Mouse (Mus musculus) gastrocnemius, postnatal 4 days (tissue): ENCODE data around the gene Chaf1b. TPM values are rescaled to one million over a fixed set of nuclear protein-coding genes. Genes with fewer than 3 reads are reported as not detected.

Source experiments
- DNase-seq, 2 experiments: peaks; one replicate each; pipeline ENCODE4 v3.0.0; 2021 to 2022; ENCODE audit warnings: low spot score in 2 of 2, mixed read lengths in 2 of 2
- total RNA-seq, 2 experiments: library from RNA; stranded (reverse); gene quantifications; 2 replicates each; pipeline ENCODE4 v1.2.3; 2021

The Chaf1b gene
- total RNA-seq, 2 experiments from 2014 or later: 13.7 to 13.8 TPM

DNA sequence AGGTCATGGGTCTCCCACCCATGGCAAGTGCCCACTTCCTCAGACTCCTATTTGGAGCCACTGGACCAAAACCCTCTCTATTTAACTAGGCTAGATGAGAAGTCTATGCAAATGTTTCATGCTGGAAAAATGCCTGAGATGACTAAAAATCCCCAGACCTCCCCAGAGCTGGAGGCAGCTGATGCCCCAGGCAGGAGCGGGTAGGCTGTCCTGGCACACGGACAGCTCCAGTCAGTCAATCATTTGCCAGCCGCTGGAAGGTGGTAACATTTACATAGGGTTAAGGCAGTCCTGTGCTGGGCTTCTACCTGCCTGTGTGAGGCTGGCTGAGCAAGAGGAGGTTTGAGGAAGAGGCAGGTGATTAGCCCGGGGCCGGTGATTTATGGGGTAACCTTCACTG lies 28.5 kb downstream of the Chaf1b start:
- no peak for DNase-seq

DNA sequence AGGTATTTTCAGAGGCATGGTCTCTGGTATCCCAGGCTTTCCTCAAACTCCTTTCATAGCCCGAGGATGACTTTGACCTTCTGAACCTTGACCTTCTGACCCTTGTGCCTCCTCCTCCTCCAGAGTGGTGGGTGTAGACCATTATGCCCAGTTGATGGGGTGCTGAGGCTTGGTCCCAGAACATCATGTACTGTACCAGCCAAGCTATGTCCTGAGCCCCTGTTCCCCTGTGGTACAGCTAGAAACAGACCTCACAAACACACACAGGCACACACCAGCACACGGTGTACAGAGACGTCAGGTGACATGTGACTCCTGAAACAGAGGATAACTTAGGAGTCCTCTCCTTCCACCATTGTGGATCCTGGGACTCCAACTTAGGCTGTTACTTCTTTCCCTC lies 29.1 kb downstream of the Chaf1b start:
- no peak for DNase-seq

DNA sequence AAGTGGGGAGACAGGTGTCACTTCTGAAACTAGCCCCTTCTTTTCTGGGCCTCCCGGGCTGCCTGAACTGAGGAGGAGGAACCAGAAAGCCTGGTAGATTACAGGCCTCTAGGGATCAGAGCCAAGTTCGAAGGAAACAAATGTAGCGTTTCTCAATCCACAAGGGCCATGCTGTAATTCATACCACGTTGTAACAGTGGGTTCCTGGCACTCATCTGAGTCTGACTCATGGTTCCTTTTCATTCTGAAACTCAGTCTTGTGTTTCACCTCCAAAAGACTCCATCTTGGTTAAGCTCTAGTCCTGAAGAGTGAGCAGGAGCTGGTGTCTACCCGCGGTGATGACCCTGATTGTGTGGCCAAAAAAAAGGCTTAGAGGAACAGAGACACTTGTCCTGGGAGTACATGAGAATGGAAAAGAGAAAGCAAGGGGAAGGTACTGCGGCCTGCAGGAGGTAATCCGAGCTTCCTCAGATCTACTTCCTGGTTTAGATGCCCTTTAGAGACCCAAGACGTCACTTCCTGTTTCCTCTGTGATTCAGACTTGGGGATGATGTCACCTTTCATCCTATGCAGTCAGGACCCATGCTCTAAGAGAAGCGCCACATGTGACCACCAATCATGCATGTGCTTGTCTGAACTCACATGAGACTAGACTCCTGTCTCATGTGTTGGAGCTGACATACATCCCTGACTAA lies 30.3 kb downstream of the Chaf1b start:
- DNase-seq: no peak

DNA sequence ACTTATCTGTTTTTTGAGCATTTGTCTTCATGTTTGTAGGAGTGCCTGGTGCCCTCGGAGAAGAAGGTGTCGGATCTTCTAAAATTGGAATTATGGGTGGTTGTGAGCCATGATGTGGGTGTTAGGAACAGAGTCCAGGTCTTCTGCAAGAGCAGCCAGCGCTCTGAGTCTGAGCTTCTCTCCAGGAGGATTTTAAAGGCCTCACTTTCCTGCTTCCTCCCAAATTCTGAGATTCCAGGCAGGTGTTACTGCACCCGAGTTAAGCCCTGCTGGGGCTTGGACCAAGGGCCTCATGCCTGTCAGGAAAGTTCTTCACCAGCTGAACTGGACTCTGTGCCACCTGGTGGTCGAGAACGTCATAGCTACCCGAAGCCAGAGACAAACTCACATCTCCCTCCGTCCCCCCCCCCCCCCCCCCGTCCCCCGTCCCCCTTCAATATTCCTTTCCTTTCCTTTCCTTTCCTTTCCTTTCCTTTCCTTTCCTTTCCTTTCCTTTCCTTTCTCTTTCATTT lies 31.7 kb downstream of the Chaf1b start:
- DNase-seq: no peak

DNA sequence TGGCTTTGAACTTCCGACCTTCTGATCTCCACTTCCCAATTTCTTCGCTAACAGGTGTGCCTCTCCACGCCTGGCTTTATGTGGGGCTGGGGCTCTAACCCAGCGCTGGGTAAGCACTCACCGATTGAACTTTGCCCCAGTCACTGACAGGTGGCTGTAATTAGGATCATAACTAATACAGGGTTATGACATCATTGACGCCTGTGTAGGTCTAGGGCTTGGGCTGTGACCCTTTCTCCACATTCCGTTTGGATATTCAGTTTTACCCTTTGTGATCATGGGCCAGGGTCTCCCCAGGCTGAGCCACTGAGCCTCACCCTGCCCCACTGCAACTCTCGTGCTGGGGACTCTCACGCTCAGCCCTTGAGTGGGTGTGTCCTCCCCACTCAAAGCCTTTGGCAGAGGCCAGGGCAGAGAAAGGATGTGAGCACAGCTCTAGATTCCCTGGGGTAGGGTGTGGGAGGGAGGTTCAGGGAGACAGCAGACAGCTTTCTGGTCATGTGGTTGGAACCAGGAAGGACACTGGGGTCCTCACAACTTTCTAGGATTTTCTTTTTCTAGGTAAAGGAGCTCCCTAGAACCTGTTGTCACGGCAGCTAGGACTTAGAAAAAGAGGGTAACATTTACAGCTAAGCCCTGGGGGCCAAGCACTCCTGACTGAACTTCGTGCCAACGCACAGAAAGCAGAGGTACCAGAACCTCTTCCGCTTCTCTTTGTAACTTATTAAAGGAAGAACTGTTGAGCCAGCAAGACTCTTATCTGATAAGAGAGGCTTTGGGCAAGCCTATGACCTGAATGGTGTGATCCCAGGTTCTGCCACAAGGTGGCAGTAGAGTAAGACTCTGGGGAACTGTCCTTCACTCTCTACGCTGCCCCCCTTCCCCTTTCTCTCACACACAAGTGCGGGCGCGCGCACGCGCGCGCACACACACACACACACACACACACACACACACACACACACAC lies 34.3 kb downstream of the Chaf1b start:
- peak; percentile 60 to 81 for DNase-seq

DNA sequence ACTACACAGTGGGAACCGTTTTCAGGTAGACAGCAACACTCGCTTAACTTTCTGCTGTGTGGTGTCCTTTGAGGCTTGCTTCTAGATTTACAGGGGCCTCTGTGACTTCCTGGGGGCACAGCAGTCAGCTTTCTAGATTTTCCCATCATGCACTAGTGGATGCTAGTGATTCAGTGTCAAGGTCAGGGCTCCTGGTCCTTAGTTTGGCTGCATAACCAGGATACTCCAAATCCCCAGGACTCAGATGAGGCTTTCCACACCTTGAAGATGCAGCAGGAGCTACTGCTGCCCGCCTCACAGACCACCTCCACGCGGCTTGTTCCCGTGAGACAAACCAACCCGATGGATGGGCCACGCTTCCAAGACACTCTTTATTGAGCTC lies 35.0 kb downstream of the Chaf1b start:
- no peak for DNase-seq

DNA sequence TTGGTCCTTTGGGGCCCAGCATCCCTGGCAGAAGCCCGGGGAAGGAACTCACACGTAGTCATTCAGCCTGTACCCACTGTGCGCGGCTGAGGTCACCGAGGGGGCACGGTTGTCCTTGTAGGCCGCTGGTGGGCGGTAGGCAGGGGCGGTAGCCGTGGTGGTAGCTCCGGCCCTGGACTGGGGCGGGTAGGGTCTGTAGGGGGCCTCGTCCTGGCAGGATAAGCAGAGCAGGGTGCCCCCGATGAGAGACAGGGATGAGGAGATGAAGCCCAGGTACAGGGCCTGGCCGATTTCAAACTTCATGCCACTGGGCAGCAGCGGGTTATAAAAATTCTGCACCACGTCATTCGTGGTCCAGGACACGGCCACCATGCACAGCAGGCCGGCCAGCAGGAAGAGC lies 35.5 kb downstream of the Chaf1b start:
- no peak for DNase-seq

DNA sequence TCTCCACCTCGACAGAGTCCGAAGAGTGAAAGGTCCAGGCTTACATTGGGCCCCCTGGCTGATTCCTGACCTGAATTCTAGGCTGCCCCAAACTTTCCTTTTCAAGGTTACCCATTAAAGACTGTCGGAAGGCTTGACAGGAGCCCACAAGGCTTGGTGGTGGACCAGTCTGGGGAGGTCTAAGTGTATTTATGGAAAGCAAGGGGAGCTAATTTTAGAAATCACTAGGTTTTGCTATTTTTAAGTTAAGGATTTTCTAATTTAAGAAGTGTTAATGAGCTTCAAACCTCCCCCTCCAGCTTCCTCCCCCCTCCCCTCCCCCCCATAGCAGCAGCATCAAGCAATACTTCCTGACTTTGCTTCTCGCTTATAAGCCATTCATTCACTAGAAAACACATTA lies 37.0 kb downstream of the Chaf1b start:
- DNase-seq: no peak

DNA sequence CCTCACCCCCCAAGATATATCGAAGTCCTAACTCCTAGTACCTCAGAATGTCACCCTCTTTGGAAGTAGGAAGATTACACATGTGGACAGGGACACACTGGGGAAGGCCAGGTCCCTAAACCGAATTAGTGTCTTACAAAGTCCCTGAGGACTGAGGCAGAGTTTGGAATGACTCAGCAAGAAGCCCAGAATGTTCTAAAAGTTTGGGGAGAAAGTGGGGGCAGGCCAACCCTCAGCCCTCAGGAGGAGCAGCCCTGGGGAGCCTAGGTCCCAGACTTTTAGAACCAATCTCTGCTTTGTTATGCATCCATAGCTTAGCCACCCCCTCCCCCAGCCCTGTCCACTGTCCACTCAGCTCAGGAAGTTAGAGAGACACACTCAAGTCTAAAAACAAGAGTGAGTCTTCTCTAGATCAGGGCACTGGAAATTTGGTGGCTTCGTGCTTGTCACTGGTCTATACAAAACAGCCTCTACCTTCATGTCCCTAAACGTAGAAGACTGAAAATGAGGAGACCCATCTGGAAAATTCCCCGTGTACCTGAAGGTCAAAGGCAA lies 39.2 kb downstream of the Chaf1b start:
- no peak for DNase-seq

DNA sequence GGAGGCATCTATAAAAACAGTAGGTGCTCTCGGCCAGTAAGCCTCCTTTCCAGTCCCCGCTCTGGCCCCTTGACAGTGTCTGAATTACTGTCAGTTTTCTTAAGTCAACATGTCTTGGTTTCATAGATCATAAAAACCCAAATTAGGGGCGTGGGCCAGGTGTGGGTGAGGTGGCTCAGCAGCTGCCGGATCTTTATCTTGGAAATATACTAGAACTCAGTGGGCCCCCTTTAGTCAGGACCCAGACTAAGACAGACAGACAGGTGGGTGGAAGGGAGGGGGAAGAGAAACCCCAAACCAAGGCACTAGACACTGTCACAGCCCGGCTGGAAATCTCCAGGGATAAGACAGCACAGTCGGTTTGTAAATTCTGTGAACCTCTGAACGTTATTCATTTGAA lies 40.1 kb downstream of the Chaf1b start:
- DNase-seq: no peak

DNA sequence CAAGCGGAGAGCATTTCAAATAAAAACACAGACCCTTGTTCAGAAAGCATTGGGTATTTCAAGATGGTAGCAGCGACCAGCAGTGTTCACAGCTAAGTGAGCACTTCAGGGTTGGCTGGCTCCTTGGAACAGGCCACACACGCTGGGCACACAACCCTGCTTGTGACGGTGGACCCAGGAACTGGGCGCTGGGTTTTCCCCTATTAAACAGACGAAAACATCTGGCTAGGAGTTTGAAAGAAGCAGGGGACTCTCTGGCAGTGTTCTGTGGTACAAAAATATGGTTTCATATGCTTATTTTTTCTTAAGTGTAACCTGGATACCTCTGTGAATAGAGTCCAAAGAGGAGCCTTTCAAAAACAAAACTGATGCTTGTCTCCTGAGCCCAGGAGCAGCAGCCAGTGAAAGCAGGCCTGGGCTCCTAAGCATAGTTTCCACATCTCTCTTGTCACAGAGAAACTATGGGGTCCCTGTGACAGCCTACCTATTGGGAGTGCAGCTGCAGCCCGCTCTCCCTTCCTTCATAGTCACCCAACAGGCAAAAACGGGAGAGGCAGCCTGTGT lies 42.1 kb downstream of the Chaf1b start:
- DNase-seq: no peak

DNA sequence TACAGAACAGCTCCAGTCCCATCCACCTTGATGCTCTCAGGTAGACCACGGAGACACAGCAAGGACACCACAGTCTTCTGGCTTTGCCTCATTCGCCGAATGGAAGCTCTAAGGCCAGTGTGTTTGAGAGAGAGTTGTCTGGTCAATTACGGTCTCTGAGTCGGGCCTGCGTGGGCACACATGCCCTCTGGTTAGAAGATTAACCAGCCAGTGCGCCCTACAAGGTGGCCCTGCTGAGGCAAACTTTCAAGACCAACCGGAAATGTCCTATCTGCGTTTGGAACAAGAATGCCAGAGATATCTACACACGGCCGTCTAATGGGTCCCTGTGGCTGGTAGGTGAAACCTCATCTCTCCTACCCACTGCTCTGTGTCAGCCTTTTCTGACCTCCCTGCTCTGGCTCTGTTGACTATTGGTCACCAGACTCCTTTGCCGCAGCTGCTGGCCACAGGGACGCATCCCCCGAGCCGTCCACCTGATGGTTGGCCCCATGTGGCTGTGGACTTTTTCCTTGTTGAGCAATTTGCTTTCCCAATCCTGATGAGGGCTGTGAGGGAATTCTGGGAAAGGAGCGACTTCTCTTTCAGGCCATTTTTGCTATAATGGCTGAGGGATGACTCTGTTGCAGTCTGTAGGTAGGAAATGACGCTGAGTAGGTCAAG lies 45.8 kb downstream of the Chaf1b start:
- DNase-seq: no peak

DNA sequence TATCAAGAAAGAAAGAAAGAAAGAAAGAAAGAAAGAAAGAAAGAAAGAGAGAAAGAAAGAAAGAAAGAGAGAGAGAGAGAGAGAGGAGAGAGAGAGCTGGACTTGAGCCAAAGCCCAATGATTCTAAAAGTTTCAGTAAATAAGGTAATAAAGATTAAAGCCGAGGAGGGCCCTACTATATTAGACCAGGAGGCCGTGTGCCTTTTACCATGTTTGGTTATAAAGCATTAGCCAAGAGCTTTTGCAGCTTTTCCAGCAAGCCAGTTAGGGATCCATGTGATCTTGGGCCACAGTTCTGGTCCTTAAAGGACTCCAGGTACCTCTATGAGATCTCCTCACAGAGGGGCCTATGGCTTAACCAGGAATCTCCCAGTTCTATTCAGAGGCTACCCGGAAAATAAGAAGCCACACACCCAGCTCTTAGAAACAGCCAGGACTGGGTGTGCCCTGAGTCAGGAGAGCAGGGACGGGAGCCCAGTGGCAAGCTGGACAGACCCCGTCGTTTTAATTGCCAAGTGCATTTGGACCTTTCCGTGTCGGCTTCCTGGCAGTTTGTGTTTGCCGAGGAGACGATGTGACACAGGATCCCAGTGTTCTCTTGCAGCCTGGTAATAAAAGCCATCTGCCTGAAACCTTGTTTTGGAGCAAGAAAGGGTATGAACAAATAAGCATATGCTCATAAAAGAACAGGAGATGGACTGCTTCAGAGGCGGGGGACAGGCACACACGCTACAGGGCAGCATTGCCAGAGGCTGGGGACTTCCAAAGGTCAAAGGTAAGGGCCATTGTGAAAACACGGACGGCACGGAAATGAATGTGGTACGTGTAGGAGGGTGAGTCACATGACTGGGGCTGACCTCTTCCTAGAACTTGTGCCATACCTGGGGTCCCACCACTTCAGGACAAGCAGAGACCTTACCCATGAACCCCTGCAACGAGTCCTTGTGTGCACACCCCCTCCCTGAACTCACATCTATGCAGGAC lies 48.8 kb downstream of the Chaf1b start:
- no peak for DNase-seq

DNA sequence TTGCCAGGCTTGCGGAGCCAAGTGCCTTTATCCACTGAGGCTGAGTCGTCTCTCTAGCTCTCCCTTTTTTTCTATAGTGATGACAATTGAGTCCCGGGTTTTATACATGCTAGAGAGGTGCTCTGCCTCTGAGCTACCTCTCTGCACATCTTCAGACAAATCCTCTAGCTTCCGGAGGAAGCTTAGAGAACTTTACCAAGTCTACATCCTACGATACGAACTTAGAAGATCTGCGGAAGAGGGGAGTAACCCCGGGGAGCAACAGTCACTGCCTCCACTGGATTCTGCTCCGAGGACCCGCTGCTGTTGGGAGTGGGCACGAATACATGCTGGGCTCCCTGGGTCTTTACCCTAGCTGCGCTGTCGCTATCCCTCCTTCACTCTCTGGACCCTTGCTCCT lies 50.9 kb downstream of the Chaf1b start:
- no peak for DNase-seq

DNA sequence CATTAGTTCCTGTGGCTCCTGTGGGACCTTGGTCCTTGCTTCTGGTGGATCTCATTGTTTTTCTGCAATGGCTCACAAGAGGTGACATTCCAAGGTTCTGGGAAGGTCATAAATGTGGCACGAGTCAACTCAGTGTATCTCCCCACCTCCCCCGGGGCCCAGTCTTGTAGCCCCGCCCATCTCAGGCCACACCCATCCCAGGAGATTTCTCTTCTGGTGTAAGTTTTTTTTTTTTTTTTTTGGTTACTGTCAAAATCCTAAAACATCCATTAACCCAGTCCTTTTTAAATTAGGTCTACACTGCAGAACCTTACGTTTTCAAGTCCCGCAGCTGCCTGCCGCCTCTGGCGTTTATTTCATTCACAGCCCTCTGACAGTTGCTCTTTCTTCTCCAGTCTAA lies 51.3 kb downstream of the Chaf1b start:
- no peak for DNase-seq

DNA sequence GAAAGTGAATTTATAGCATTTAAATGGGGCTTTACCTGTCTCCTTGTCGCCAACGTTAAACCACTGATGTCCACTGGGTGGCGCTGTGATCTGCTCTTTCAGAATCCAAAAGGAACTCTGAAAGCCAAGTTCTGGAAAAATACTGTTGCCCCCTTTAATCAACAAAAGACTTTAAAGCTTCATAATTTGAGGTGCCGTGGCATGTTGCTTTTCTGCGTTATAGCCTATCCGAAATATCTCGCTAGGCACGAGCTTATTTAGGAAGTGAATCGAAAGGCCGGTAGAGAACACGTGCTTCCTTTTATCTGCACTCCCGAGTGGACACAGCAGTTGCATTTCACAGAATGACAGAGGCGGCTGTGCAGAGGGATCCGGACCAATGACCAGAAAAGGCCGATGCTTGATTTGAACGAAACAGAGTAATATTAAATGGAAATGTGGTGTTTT lies 54.7 kb downstream of the Chaf1b start:
- peak; percentile 63 to 76 for DNase-seq

DNA sequence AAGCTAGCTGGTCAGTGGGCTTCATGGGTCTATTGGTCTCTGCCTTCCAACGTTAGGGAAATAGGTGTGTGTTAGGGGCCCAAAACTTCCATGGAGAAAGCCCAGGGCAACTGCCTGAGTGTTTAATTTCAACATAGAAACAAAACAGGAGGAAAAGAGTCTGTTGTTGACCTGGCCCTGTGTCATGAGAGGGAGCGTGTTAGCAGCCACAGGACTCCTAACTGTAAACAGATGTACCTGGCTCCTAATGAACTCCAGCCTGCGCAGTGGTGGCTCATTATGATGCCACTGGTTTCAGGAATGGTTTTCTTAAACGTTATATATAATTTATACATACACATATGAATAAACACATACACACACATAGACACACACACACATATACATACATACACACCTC lies 56.3 kb downstream of the Chaf1b start:
- DNase-seq: no peak

DNA sequence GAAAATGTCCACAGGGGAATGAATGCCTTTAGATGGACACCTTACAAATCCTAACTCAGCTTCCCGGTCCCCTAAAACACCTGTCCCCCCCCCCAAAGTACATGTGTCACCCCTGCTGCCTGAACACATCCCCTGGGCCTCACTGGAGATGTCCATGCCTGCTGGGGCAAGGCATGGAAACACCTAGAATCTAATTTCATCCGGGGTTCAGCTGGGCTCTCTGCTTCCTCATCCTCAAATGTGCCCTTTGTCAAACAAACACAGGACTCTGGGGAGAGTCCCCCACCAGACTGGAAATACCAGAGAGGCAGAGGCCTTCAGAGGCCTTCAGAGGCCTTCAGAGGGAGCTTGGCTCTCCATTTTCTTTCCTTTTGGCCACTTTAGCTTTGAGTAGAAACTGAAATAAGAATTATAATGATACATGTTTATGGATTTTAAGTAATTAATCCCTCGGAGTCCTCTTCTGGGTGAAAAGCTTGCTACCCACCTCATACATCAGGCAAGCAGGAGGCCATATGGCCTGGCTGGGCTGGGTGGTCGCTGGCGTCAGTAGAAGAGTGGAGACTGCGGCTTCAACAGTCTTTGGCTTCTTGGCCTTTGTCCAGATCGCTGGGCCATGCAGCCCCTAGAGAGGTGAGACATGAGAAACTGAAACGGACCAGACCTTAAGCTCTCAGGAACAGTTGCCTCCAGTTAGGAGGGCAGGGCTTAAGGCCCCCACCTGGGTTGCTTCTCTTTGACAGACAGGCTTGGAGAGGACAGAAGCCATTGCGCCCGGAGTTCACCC lies 58.3 kb downstream of the Chaf1b start:
- DNase-seq: no peak
